Mouse (Mus musculus) CD4-positive helper T cell, adult 2 months (primary cell): Measurements from ENCODE around the gene Mab21l3.
A peak's percentile ranks its signal among the peaks of the same experiment; 100 is the strongest.
"Not testable (repeated sequence)": the region's sequence is repeated elsewhere in the genome, so short reads cannot be mapped to it uniquely, and the experiment has no call there.

Source experiments
- DNase-seq: peaks from one replicate; pipeline ENCODE4 v3.0.0-alpha.2; 2012; ENCODE audit warnings: low read depth, missing footprints, low spot score

The Mab21l3 gene

DNA sequence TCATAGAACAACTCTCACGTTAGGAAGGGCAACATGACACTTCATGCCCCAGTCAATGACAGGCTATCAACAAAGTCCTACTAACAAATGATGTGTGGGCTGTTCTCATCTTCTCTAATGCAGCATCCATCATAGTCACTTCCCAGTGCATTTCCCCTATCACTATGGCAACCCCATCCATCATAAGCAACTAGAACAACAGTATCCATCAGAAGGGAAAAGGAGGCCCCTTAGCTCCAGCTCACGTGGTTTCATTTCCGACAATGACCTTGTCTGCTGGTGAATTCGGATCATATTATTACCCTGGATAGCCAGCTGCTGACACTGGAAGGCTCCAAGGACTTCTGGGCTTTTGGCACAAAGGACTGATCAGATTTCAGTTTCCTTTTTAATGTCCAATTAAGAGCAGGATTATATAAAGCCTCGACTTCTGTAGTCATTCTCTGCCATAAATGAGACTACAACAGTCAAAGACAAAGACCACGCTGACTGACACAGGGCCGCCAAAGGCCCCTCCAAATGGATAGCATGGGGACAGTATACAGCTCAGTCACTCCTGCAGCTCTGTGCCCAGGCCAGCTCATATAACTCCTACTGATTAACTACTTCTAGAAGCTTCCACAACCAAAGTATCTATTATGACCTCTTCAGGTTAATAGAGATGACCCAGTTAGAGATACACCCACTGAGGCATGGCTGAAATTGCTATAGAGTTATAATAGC is 6.2 kb downstream of the Mab21l3 start:
- no peak for DNase-seq

DNA sequence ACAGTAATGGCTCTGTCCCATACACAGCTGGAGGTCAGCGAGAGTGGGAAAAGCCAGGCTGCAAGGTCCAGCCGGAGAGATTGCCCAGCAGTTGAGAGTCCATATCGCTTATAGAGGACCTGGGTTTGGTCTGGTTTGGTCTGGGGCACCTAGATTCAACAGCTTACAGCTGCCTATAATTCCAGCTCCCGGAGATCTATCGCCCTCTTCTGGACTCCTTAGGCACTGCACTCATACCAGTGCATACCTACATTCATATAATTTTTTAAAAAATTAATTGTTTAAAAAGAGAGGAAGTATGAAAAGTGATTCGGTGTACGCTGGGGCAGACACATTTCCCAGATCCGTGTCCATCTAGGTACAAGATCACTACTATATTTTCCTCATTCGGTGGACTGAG is 9.4 kb downstream of the Mab21l3 start:
- no peak for DNase-seq

DNA sequence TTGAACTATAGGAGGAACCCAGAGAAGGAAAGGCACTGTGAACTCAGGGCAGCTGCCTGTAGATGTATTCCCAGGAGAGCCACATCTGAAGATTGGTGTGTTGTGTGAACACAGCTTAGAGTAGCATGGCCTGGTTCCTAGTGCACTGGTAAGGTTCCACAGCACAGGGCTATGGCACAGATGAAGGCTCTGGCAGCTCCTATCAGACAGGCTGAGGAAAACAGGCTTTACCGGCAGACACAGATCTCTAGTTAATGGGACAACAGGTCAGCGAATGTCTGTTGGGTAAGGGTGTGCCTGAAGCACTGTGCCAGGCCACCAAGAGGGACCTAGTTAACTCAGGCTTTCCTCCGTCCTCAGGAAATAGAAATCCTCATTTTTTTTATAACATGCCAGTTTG is 11.8 kb downstream of the Mab21l3 start:
- no peak for DNase-seq

DNA sequence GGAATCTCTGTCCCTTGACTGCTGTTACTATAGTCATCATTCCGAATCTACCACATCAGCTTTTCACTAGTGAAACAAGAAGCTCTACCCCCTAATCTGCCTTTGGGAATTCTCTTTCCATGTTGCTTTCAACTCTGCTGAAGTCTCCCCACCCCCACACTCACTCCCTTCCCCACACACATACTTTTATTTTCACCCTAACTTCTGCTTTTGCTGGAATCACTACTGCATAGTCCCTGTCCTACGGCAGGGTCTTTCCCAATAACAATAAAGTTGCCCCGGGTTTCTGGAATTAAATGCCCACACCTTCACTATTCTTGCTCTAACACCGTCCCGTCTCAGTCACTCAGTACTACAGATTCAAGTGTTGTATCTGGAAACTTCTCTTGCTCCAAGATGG is 12.2 kb downstream of the Mab21l3 start:
- DNase-seq = no peak

DNA sequence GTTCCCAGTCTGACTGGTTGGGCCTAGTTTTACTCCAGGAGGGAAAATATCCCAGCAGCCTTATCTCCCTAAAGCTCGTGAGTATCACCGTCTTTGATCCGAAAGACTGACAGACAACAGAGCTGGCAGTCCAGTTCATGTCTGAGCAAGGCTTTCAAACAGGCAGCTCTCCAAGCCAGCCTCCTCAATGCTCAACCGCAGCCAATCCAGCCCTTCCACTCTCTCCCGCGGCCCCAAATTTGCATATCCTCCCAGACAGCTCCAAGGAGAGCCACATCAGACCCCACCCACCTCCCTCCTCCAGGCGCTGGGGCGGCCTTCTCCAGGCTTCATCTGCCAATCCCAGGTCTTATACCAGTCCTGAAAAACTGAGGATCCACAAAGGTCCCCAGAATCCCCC is 12.7 kb downstream of the Mab21l3 start:
- no peak for DNase-seq

DNA sequence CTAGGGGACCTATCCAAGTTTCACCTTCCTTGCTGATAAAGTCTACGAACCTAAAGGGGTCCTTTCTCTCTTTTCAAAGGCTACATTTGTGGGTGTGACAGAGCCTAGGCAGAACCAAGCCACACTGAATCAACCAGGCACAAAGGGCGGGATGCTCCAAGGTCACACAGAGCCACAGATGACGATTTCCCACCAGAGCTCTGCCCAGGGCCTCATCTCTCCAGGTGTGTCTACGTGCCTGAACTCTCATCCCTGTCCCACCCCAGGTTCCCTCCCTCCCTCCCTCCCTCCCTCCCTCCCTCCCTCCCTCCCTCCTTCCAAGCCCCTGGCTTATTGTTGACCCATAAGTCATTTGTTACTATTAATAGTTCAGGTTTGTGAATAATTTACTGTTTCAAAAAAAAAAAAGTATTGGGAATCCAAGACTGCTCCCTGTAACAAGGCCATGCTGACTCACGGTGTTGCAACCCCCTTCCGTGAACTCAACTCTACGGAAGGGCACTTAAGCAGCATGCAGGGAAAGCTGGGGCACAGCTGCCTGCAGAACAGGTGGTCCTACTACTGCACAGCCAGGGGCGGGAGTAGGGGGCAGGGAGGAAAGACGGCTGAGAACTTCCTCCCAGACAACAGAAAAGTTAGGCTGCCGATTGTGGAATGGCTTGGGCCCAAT is 17.4 kb downstream of the Mab21l3 start:
- DNase-seq = no peak

DNA sequence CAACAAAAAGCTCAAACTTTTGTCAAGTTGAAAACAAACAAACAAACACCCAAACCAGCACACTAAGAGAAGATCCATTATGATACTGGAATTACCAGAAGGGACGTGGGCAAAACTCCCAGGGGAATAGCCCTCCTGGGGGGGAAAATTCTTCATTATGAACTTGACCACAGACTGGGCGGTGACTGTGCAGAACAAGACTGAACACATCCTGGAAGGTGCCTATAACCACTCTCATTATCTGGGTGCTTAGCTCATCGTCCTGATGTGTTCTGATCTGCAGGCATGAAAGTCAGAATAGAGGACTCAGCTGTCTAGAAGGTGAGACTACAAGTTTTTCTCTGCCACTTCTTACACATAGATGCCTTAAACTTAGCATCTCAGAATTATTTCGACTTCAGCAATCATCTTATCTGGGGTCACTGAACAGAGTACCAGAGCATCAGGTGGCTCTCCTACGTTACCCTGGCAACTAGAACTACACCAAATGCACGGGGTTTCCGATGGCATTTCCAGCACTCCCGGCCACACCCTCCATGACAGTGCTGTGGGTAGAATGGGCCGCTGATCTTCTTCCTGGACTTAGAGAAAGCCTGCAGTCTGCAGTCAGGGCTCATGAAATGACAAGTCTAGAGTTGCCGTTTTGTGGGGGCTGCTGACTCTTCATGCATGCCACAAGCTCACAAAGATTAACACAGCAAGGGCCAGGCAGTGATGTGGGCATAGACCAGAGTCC is 18.7 kb downstream of the Mab21l3 start:
- peak; percentile 6 for DNase-seq

DNA sequence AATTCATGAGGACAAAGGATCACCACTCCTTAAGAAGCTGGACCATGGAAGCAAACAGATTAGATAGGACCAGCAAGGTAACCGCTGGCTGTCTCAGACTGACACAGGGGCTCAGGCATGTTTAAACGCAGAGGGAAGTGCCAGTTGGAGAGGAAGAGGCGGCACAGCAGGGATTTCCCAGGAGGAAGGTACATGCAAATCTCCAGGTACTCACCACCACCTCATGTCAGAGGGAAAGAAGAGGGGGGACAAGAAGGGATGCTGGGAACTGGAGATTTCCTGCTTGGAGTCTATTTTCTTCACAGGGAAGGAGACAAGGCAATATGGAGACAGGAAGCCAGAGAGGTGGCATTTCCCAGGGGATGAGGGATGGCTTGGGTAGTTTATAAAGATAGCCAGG is 20.2 kb downstream of the Mab21l3 start:
- no peak for DNase-seq

DNA sequence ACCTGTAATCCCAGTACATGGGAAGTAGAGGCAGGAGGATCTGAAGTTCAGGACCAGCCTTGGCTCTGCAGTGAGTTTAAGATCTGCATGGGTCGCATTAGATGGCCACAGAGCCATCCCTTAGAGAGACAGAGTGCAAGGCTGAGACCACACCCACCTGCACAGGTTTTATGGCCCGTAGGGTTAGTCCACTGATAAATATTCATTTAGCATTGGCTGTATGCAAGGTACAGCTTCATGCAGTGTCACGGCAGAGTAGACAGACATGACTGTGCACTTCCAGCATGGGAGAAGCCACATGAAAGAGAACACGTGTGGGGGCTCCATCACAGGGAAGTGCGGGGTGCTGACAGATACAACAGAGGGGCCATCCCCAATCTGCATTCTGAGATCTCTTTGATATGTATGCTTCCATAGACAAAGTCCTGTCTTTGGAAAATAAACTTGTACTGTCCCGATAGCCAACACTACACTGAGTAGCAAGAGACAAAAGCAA is 21.5 kb downstream of the Mab21l3 start:
- DNase-seq = no peak

DNA sequence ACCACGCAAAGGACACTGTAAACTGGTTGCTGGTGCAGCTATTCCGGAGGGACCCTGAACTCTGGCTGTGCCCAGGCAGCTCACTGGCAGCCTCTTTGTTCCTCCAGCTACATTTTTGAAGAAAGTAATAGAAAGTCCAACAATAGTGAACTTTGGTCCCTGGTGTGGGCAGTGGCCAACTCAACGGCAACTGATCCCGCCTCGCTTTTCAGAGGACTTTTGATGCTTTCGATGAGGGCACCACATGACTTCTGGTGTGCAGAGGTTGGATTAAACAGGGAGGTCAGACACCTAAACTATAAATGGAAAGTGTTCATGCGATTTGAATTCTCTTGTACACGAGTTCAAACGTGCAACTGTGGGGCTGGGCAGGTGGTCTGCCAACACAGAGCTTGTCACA is 24.4 kb downstream of the Mab21l3 start:
- DNase-seq = no peak

DNA sequence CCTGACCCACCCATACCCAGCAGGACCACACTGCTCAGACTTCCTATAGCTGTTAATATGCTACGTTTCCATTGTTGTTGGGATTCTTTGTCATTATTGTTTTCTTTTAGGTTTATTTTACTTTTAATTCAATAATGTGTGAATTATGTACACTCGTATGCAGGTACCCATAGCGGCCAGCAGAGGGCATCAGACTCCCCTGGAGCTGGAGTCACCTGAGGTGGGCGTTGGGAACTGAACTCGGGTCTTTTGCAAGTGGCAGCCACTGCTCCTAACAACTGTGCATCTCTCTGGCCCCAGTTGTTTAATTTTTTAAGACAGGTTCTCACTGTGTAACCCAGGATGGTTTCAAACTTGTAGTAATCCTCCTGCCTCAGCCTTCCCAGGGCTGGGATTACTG is 26.7 kb downstream of the Mab21l3 start:
- DNase-seq = no peak

DNA sequence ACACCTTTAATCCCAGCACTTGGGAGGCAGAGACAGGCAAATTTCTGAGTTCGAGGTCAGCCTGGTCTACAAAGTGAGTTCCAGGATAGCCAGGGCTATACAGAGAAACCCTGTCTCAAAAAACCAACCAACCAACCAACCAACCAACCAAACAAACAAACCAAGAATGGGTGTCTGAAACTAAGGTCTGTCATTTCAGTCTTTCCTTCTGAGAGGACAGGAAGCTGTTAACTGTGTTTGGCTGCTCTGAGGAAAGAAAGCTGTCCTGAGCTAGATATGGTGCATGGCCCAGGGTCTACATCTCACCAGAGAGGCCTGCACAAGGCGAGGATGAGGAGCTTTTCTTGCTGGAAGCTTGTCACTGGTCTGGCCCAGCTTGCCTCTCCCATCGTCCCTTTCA is 28.1 kb downstream of the Mab21l3 start:
- DNase-seq = not testable (repeated sequence)

DNA sequence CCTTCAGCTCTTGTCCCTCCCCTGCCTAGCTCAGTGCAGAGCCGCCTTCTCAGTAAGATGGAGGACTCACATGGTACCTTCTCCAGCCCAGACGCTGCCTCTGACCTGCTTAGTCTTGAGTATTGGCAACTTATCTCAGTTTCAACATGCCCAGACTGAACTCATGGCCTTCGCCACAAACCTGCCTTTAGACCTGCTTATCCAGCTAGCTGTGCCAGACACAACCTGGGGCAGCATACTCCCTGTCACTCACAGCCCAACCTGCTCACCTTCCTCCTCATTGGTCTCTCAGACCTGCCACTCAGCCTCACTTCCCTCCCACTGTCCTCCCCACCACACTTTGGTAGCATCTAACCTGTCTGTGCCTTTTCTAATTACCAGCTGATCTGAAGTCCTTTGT is 32.8 kb downstream of the Mab21l3 start:
- no peak for DNase-seq

DNA sequence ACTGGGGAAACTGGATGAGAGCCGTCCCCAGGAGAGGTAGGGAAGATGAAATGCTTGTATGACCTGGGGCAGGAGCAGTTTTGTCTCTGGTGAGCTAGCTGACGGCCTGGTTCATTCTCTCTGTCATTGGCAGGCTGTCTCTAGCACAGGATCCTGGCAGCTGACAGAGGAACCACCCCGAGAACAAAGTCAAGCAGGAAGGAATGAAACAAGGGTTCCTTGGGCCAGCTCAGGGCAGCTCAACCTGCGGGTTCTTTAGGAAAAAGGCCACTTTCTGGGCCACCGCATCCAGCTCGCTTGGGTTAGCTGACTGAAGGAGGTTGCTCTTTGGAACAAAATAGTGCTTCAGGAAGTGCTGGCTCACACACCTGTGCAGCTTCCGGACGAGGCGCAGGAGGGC is 34.0 kb downstream of the Mab21l3 start:
- DNase-seq = no peak

DNA sequence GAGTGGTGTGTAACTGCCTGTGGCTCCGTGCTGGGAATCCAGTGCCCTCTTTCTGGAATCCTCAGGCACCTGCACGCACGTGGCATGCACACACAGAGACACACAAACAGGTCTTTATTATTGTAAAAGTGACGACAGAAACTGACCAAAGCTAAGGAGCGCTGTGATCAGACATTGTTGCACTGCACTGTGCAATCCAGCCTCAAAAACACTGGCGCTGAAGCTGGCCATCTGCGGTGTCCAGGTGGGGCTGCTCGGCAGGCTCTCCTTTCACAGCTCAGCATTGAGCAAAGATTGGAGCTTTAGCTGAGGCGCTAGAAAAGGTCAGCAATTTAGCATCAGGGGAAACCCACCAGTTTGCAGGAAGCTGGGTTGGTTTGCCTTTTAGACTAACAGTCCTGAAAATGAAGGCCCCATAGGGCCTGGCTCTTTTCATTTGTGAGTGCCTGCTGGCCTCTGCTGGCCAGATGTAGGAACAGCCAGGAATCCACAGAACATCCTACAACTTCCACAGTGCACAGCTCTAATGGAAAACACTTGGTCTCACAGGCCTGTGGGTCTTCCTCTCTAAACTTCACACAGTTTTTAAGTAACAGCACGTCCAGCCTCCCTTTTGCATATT is 36.3 kb downstream of the Mab21l3 start:
- peak; percentile 60 for DNase-seq

DNA sequence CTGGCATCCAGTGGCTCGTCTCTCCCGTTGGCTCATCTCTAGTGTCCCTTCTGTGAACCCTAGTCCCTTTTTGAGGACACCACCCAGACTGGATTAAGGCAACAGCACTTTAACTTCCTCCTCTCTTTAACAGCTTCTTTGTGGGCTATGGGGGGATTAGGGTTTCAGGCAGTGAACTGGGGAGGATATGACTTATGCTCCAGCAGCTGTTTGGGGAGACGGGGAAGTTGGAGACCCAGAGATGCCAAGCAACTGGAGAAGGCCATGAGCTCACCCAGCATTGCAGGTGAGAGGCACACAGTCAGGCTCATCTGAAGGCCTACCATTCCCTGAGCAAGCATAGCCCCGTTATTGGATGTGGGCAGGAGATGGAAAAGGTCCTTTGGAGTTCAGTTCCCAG is 36.8 kb downstream of the Mab21l3 start:
- no peak for DNase-seq

DNA sequence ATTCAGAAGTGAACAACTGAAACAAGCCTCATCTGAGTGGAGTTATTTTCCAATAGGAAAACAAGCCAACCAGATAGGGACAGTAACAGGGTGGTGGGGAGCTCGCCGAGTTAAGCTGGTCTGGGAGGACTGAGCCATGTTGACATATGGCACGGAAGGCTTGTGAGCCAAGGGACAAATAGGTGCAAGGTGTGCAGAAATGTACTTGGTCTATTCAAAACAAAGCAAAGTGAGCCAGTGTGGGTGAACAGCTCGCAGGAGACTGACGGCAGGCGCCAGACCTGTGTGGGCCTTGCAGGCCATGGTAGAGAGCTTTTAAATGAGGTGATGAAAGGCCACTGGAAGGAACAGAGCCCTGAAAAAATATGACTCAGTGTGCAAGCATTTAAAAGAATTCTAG is 41.1 kb downstream of the Mab21l3 start:
- no peak for DNase-seq

DNA sequence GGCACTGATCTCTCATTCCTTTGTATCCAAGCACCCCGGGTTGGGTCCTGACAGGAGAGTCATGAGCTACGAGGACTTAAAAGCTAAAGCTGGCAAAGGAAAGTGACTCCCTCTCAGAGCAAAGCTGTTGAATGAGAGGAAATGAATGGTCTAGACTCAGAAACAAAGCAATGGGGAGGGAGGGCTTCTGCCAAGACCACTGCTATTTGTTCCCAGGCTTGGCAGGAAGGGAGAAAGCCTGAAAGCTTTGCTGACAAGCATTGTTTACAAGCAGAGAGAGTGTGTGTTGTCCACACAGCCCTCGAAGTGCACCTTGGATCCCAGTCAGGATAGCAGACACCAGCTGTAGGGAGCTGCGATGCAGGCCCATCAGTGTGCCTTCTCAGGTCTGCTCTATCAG is 41.8 kb downstream of the Mab21l3 start:
- no peak for DNase-seq

DNA sequence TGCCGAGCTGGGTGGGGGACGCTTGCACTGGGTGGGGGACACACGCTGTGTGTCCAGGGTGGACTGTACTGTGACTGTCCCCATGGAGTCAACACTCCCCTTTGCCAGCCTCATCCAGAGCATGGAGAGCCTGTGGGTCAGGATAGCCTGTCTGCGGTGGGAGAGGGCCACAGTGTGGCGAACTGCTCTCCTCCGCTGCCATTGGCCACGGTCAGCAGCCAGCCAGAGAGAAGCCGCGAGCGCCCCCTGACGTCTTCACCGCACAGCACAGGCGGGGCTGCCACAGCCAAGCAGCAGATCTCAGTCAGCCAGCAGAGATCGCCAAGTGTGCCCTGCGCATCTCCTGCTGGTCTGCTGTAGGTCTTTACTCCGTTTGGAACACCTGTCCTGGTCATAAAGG is 42.6 kb downstream of the Mab21l3 start:
- DNase-seq = peak; percentile 71

DNA sequence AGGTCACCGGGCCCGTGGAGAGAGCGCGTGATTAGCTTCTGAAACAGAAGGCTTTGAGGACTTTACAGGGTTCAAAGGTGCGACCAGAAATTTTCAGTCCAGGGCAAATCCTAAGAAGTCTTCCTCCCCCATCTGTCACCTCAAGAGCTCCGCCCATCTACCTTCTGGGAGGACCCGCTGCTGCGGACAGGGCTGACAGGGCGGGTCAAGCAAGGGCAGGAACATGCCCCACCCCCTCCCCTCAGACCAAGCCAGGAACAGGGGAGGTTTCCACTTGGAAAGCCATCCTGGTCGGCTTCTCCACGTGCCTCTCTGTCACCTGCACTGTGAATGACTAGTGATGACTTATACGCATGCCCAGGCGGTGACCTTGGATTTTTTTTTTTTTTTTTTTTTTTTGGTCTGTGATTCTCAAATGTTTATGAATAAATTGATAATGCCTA is 43.2 kb downstream of the Mab21l3 start:
- no peak for DNase-seq

DNA sequence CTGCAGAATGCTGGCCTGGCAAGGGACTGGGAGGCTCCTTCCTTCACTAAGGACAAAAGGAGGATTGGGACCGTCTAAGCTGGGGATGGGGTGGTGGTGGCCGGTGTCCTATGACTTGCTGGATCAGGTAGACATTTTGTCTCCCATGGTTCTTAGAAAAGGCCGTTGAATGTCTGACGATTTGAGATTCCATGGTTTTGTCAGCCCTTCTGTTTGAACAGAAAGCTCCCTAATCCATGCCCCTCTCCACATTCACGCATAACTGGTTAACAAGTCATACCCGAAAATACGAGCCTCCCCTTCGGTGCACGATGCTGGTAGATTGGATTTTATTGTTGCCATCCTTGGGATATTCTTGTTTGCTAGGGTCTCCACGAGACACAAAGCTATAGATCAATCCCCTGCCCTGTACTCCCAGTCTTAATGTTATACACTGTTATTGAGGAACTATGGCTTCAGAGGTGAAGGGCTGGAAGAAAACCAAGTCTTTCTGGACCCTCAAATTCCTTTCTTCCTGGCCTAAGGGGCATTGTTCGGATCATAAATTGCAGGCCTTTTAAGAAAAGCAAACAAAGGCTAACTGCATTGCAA is 43.7 kb downstream of the Mab21l3 start:
- no peak for DNase-seq

DNA sequence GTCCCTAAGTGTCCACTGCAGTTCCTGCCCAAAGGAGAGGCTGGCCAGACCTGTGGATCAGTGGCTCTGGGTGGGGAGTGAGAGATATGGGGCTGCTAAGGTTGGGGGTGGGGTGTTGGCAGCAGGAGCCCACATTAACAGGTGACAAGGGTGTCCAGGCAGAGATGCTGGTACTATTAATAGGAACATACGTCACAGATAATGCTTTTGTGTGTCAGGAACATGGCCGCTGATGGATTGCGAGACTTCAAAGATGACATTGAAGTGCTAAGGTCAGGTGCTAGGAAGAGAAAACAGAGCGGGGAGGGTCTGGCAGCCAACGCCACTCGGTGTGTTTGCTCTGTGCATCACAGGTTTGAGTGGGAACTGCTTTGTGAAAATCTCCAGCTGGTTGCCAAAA is 44.4 kb downstream of the Mab21l3 start:
- DNase-seq = no peak
